Mouse (Mus musculus): ENCODE measurements around the gene Ildr2.

DNA sequence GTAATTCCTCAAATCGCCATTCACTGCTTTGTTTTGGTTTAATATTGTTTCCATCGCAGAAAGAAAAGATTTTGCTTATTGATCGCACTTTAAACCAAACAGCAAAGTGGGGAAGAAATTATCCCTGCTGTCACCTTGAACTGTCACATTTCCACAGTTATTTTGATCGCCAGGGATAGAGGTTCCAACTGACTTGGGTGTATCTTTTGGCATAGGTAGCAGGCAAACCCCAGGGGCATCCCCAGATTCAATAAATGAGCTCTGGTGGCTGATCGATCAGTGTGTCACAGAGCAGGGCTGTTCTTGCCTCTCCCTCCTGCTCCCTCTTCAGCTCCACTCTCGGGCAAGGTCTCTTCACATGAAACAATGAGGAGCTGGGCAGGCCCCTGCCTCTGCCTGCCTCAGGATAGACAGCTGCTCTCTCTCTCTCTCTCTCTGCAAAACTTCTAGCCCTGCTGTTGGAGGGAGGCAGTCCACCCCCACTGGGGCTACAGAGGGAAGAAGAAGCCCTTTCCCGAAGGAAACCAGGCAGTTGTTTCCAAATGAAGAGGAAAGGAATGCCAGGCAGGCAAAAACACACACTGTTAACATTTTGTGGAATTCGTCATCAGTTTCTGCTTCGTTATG lies 25.8 kb downstream of the Ildr2 start:
- TF ChIP-seq POLR2A (IDR thresholded peaks at IDR 0.05; ENCODE audit: low read depth, low read length) (no peak), USF2 (conservative IDR thresholded peaks at IDR 0.05; ENCODE audit: low read depth, low read length) (no peak), MAFK (IDR thresholded peaks at IDR 0.05; ENCODE audit: insufficient replicate concordance, low read length) (no peak), HCFC1 (IDR thresholded peaks at IDR 0.05; ENCODE audit: low read depth, low read length) (no peak), CTCF (conservative IDR thresholded peaks at IDR 0.05 in 1 of 2, IDR thresholded peaks at IDR 0.05 in 1 of 2; ENCODE audit: low read depth in 2 of 2, low read length in 2 of 2) (no peak)

Data from CH12.LX (cell line).